Mouse (Mus musculus) heart, embryonic 16.5 days (tissue): ENCODE measurements around the gene Klhl12. TPM values are rescaled to one million over a fixed set of nuclear protein-coding genes. Genes with fewer than 3 reads are reported as not detected.
"Not testable (repeated sequence)": the region's sequence is repeated elsewhere in the genome, so short reads cannot be mapped to it uniquely, and the experiment has no call there.

Experiments used
- ATAC-seq: fragments of 200-750 bp; cut with Nextera tagmentation; replicated peaks from 2 replicates; pipeline ENCODE4 v1.8.0; 2017; ENCODE audit warnings: moderate number of reproducible peaks; ENCODE audit not compliant: insufficient read depth, low FRiP score; ENCODE audit errors: extremely low read depth
- H3K27ac ChIP-seq: fragments of 300-500 bp; sonication (generic); 2 replicates; pipeline ENCODE4 v1.5.1; 2014; ENCODE audit warnings: mild to moderate bottlenecking, low read length, control low read depth, moderate library complexity
- H3K27me3 ChIP-seq: fragments of 300-500 bp; sonication (generic); 2 replicates; pipeline ENCODE4 v1.6.1; 2014; ENCODE audit warnings: low read length, mixed read lengths; ENCODE audit not compliant: control insufficient read depth, insufficient read depth
- H3K36me3 ChIP-seq: fragments of 300-500 bp; sonication (generic); 2 replicates; pipeline ENCODE4 v1.6.1; 2014; ENCODE audit not compliant: control insufficient read depth, insufficient read depth
- H3K4me1 ChIP-seq: fragments of 300-500 bp; sonication (generic); 2 replicates; pipeline ENCODE4 v1.6.1; 2014; ENCODE audit warnings: low read length, mixed read lengths; ENCODE audit not compliant: control insufficient read depth, insufficient read depth
- H3K4me2 ChIP-seq: fragments of 300-500 bp; sonication (generic); 2 replicates; pipeline ENCODE4 v1.6.1; 2014; ENCODE audit warnings: low read depth, mild to moderate bottlenecking, control low read depth, low read length
- H3K4me3 ChIP-seq: fragments of 300-500 bp; sonication (generic); 2 replicates; pipeline ENCODE4 v1.5.1; 2014; ENCODE audit warnings: mild to moderate bottlenecking, control low read depth, low read length
- H3K9ac ChIP-seq: fragments of 300-500 bp; sonication (generic); 2 replicates; pipeline ENCODE4 v1.6.1; 2014; ENCODE audit warnings: low read length, control low read depth
- H3K9me3 ChIP-seq: fragments of 300-500 bp; sonication (generic); replicated peaks from 2 replicates; pipeline ENCODE4 v1.6.1; 2016; ENCODE audit warnings: low read length; ENCODE audit not compliant: control insufficient read depth
- WGBS: fragments of 180-500 bp; shearing (Covaris S2); extraction: QIAGEN DNeasy Blood & Tissue Kit; methylation state at CpG from one replicate; pipeline ENCODE4 v1.1.7; 2014; 5-methylcytosine and 5-hydroxymethylcytosine counted together
- polyA plus RNA-seq: library from polyadenylated mRNA; unstranded; fragments of >200 nt; fragmentation: Nextera tagmentation; extraction: Ambion mirVana; gene quantifications from 2 replicates; pipeline ENCODE4 v1.2.1, GENCODE M21; 2015

The Klhl12 gene
- polyA plus RNA-seq, 1 experiment from 2014 or later = 21.1 TPM

DNA sequence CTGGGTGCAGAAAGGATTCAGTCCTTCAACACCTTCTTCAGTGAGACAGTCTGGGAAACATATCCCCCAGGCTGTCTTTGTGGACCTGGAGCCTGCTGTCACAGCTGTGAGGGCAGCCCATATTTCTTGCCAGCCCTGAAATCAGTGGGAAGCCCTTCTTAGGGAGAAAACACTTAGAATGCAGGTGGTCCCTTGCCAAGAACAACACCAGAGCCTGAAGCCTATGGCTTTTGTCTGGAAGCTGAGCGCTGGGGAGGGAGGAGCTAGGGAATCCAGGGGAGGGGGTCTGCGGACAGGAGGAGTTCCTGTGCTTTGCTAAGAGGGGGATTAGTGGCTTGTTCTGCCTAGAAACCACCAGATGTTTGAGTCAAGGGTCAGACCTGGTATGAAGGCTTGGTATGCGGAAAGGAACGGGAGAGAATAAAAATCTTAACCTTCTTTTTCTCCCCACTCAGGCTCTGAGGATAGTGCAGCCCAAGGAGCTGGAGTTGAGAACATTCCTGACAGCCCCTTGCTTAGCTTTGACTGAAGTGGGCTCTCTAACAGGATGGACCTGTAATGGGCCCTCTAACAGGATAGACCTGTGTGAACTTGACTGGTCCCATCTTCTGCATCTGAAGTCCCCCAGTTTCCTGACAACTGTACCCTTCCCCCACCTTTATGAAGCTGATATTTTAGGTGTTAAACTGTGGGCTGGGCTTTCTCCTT lies 61.3 kb downstream of the Klhl12 start:
- Histone ChIP-seq H3K9me3 (no peaks in the 10 kb centered on the region), H3K4me2 (0 out of 2 replicates have a peak overlapping the region, but pooled peaks have one; percentile 17), H3K27ac (peak overlapping the region; percentile 71), H3K27me3 (0 out of 2 replicates have a peak, but pooled peaks cover 2% of the 10 kb centered on the region), H3K9ac (no peak overlapping the region), H3K4me1 (peaks cover 9% of the 10 kb centered on the region), H3K4me3 (no peak overlapping the region), H3K36me3 (no peaks in the 10 kb centered on the region)
- ATAC-seq = peak; percentile 54
- 18% methylated on average over 4 of the region's 4 CpGs for WGBS

DNA sequence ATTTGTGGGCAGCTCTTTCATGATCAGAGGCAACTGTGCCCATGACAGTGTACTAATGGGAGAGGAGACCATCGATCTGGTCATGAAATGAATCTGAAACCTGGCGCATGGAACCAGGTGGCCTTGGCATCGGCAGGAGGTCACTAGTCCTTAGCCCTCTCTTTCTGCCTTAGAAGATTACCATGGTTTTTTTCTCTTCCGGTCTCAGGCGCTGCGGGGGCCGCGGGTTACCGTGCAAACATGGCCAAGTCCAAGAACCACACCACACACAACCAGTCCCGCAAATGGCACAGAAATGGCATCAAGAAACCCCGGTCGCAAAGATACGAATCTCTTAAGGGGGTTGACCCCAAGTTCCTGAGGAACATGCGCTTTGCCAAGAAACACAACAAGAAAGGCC lies 62.5 kb downstream of the Klhl12 start:
- H3K4me3 ChIP-seq, H3K4me1 ChIP-seq, H3K27ac ChIP-seq, H3K9ac ChIP-seq, H3K9me3 ChIP-seq, H3K27me3 ChIP-seq, H3K36me3 ChIP-seq, ATAC-seq, H3K4me2 ChIP-seq: not testable (repeated sequence)
- 89% methylated on average over 14 of the region's 14 CpGs for WGBS

- peak; percentile 79 for ATAC-seq
- Histone ChIP-seq H3K27me3 (no peaks in the 10 kb centered on the region), H3K36me3 (no peaks in the 10 kb centered on the region), H3K4me3 (no peak overlapping the region), H3K27ac (no peak overlapping the region), H3K4me2 (peak overlapping the region; percentile 8; the same call in 1 of the 2 replicates), H3K9ac (no peak overlapping the region), H3K9me3 (no peaks in the 10 kb centered on the region), H3K4me1 (peaks cover 9% of the 10 kb centered on the region)
- 2% methylated on average over 7 of the region's 7 CpGs for WGBS
These were observed 63.3 kb downstream of the Klhl12 start for GRCm38 (mm10) chr1:134518677-134519076.

DNA sequence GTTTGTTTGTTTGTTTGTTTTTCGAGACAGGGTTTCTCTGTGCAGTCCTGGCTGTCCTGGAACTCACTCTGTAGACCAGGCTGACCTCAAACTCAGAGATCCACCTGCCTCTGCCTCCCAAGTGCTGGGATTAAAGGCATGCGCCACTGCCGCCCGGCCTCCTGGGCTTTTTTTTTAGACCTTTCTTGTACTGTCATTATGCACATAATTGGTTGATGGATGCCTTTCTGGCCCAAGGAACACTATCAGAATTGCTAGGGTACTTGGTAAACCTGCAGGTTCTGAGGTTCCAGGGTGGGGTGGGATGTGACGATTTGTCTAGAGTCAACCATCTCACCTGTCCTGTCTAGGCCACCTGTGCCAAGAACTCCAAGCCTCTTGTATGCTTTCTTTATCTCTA lies 63.9 kb downstream of the Klhl12 start:
- not testable (repeated sequence) for H3K9ac ChIP-seq, H3K27ac ChIP-seq, ATAC-seq, H3K4me3 ChIP-seq, H3K4me2 ChIP-seq, H3K27me3 ChIP-seq, H3K36me3 ChIP-seq, H3K9me3 ChIP-seq, H3K4me1 ChIP-seq
- 90% methylated on average over 5 of the region's 5 CpGs for WGBS

- Histone ChIP-seq H3K9me3 (no peaks in the 10 kb centered on the region), H3K36me3 (no peaks in the 10 kb centered on the region), H3K4me1 (peaks cover 9% of the 10 kb centered on the region), H3K27me3 (no peaks in the 10 kb centered on the region), H3K4me2 (no peak overlapping the region), H3K27ac (no peak overlapping the region), H3K9ac (no peak overlapping the region), H3K4me3 (no peak overlapping the region)
- no peak for ATAC-seq
- WGBS = 58% methylated on average over 8 of the region's 8 CpGs
These were observed 64.8 kb downstream of the Klhl12 start for GRCm38 (mm10) chr1:134520001-134520721.

GRCm38 (mm10) chr1:134521163-134521562 lies 65.8 kb downstream of the Klhl12 start:
- Histone ChIP-seq H3K36me3 (no peaks in the 10 kb centered on the region), H3K9ac (no peak overlapping the region), H3K4me2 (no peak overlapping the region), H3K4me1 (peaks cover 8% of the 10 kb centered on the region), H3K27me3 (no peaks in the 10 kb centered on the region), H3K27ac (no peak overlapping the region), H3K9me3 (no peaks in the 10 kb centered on the region), H3K4me3 (no peak overlapping the region)
- 72% methylated on average over 7 of the region's 7 CpGs for WGBS
- ATAC-seq = no peak

- no peak for ATAC-seq
- Histone ChIP-seq H3K36me3 (no peaks in the 10 kb centered on the region), H3K4me1 (no peaks in the 10 kb centered on the region), H3K27ac (no peak overlapping the region), H3K9ac (no peak overlapping the region), H3K4me2 (no peak overlapping the region), H3K4me3 (no peak overlapping the region), H3K9me3 (no peaks in the 10 kb centered on the region), H3K27me3 (no peaks in the 10 kb centered on the region)
- 59% methylated on average over 2 of the region's 2 CpGs for WGBS
These were observed 67.0 kb downstream of the Klhl12 start for GRCm38 (mm10) chr1:134522325-134522724.

DNA sequence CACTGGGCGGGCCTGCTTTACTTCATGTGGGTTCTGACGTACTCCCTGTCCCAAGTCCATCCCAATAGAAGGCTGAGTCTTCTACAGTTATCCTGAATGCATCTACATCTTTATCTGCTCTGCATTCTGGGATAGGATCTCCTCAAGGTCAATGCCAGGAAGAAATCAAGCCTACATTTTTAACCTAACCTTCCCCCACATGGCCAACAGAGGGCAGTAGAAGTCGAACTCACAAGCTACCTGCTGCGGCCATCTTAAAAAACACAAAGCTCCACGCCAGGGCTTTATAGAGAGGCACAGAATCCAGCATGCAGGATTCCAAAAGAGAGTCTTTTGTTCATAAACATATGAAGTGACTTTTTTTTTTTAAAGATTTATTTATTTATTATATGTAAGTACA lies 69.1 kb downstream of the Klhl12 start:
- no peak for ATAC-seq
- no peak overlapping the region for H3K4me3 ChIP-seq
- no peaks in the 10 kb centered on the region for H3K27me3 ChIP-seq
- 70% methylated on average over 5 of the region's 5 CpGs for WGBS
- H3K9me3 ChIP-seq = no peaks in the 10 kb centered on the region
- H3K4me2 ChIP-seq = no peak overlapping the region
- no peaks in the 10 kb centered on the region for H3K4me1 ChIP-seq
- no peaks in the 10 kb centered on the region for H3K36me3 ChIP-seq
- H3K9ac ChIP-seq = no peak overlapping the region
- no peak overlapping the region for H3K27ac ChIP-seq

DNA sequence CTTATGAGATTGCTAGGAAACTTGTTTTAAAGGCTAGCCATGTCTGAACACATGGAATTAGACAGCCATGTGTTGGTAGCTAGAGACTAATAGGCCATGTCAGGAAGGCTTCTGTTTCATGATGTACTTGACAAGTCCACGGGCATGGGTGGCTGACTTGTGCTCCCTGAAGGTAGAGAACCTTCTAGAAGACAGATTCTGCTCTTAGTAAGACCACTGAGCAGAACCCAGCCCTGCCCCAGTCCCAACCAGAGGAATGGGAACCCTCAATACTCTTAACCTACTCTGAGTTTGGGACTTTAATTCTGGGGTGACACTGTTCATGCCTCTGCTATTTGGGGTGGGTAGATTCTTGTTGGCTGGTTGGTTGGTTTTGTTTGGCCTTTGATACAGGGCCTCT lies 69.7 kb downstream of the Klhl12 start:
- H3K4me2 ChIP-seq = no peak overlapping the region
- H3K27me3 ChIP-seq = no peaks in the 10 kb centered on the region
- no peak overlapping the region for H3K4me3 ChIP-seq
- H3K9ac ChIP-seq = no peak overlapping the region
- no peak for ATAC-seq
- H3K4me1 ChIP-seq = no peaks in the 10 kb centered on the region
- H3K36me3 ChIP-seq = no peaks in the 10 kb centered on the region
- no peak overlapping the region for H3K27ac ChIP-seq
- no peaks in the 10 kb centered on the region for H3K9me3 ChIP-seq
- 87% methylated on average over 1 of the region's 1 CpGs for WGBS
